Mouse (Mus musculus) hindlimb bud, embryonic 11.5 days (tissue): ENCODE data around the gene Pclaf.
A peak's percentile ranks its signal among the peaks of the same experiment; 100 is the strongest.

ENCODE experiments used
- DNase-seq: peaks from one replicate; pipeline ENCODE4 v3.0.0-alpha.2; 2012; ENCODE audit warnings: low read depth, low spot score; ENCODE audit errors: extremely low spot score

Gene Pclaf

DNA sequence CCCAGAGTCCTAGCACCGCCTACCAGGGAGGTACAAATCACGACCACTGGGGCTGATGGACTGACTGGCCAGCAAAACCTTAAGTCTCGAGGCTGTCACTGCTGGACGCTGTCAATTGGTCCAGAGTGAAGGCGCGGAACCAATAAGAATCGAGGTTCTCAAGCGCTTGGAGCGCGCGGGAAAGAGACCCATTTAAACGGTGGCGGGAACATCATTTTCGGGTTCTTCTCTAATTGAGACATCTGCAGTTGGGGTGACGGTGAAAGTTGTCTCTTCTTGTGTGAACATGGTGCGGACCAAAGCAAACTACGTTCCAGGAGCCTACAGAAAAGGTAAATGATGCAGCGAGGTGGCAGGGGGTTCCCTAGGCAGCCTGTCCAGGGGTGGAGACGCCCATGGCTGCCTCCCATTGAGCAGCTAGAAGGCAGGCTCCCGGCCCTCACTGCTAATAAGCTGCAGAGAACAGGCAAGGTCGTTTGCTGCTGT lies at the start of gene Pclaf:
Gene Pclaf, plus strand, starts transcription at position 95 of the 486 bp plus-strand sequence.
- no peak for DNase-seq

DNA sequence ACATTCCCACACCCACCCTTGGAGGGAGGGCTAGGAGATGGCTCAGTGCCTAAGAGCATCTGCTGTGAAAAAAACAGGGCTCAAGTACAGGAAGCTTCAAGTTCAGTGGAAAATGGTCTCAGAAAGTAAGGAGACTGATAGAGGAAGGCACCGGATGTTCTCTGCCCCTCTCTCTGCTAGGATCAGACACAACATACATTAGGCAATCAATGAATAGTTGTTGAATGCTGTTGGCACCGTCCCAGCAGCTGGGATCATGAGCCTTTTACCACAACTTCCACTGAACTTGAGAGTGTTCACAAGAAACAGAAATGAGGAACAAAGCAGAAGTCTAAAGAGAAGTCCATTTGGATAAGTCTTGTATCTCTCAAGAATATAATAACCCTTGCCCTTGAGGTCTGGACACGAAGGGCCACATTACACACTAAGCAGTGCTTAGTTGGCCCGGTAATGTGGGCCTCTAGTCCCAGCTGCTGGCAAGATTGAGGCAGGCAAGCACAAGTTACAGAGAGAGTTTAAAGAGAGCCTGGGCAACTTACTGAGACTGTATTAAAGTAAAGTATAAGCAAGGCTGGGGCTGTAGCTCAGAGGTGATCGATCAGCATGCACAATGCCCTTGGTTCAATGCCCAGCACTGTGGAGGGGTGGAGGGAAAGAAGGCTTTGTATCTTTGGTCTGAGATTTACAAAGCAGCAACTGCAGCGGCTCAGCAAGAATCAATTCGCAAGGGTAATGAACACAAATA lies 45.4 kb upstream of the Pclaf start:
- no peak for DNase-seq

DNA sequence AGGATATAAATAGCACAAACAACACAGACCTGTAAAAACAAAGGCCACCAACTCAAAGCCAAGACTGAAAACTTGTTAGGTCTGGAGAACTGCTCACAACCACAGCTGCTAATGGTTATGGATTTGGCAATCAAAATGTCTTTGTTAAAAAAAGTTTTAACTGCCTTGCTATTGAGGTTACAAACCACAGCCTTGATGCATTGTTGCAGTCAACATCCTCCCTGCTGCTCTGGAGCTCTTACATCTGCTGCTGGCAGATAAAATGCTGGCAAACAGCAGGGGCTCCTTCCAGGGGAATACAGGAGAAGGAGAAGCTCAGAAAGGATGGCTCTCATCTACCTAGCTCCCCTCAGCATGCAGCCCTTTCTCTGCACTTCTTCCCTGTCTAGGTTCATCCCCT lies 41.9 kb upstream of the Pclaf start:
- DNase-seq = no peak

DNA sequence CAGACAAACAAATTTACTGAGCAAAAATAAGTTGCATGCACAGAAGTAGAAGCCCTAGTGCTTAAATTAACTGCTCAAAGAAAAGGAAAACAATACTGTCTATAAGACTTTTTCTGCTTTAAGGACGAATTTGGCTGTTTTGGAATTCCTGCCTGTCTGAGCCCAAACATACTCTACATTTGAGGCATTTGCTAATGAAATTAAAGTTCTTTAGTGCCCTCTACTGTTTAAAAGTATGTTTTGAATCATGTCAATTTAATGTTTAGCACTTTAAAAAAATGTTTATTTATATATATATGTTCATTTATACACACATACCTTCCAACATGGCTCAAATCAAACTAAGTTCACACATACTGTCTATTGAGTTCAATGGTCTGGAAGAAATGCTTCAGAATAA lies 39.8 kb upstream of the Pclaf start:
- DNase-seq = no peak

DNA sequence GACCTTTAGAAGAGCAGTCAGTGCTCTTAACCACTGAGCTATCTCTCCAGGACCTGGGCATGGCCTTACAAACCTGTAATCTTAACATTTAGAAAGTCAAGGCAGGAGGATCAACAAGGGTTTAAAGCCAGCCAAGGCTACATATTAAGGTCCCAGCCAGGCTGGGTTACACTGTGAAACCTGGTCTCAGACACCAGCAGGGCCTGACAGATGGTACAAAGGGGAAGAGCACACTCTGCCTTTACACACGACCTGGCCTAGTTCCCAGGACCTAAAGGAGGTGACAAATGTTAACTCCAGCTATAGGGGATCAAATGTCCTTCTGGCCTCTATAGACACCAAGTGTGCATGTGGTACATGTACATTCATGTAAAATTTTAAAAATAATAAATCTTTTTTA lies 30.4 kb upstream of the Pclaf start:
- no peak for DNase-seq

DNA sequence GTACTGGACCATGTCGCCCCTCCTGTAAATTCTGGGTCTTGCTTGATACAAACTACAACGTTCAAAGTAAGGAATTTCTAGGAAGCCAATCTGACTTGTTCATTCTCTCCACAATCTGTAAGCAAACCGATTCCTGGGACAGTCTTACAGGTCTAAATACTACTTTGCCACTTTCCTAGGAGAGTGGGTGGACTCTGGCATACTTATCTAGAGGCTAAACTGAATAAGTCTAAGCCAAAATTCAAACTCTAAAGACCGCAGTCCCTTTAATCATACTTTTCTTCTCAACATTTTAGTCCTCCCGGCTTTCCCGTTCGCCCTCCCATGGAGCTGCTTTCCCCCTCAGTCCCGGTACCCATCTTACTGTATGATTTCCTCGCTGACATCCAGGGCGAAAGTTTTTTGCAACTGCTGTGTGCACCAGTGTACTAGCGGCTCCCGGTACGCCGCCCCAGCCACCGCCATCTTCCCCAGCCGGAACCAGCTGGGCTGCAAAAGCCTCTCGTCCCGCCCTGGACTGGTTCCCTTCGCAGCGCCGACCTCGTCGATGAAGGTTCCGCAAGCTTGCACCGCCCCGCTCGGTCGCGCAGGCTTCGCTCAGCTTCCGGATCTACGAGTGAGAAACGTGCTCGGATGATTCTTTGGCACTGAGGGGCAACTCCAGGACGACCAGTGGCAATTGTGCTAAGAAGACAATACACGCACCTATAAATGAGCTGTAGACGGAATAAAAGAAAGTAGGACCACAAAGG lies 5.3 kb upstream of the Pclaf start:
- no peak for DNase-seq

DNA sequence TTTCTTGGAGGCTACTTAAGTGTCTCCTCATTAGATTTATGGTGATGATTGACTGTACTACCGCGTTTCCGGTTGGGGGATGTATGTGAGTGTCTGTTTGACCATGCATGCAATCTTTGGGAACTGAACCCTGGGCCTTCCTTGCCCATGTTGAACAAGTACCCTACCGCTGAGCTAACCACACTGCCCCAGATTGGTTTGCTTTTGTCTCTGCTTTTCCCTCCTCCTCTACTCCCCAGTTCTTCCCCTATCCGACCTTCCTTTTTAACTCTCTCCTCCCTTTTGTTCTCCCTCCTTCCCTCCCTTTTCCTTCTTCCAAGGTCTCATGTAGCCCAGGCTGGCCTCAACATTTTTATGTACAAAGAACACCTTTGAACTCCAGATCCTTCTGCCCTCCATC lies 1.1 kb downstream of the Pclaf start:
- DNase-seq = no peak

DNA sequence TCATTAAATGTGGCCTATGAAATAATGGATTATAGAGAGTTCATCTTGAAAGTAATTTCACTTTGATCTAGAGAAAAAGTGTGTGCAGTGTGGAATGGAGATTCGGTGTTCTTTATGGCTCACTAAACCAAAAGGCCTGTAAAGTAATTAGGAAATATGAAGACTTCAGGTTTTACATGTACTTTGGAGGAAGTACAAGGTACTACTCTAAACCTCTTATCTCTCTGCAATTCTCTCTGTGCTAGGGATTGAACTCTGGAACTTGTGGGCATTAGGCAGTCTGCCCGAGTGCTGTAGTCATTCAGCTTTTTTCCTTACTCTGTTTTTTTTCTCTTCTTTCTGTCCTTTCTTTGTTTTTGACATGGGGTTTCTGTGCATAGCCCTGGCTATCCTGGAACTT lies 6.9 kb downstream of the Pclaf start:
- DNase-seq = no peak

DNA sequence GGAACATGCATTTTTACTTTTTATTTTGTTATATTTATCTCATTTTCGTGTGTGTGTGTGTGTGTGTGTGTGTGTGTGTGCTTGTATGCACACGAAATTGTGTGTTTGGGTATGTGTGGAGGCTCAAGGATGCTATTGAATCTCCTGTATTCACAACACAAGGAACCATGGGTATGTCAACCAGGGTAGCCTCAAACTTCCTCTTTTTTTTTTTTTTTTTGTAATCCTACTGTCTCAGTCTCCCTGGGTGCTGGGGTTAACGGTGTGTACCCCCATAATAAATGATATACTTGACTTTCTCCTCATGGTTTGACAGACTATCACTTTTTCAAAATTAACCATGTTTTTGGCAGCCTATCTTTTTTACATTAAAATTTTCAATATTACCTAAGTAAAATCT lies 12.8 kb downstream of the Pclaf start:
- DNase-seq = no peak

DNA sequence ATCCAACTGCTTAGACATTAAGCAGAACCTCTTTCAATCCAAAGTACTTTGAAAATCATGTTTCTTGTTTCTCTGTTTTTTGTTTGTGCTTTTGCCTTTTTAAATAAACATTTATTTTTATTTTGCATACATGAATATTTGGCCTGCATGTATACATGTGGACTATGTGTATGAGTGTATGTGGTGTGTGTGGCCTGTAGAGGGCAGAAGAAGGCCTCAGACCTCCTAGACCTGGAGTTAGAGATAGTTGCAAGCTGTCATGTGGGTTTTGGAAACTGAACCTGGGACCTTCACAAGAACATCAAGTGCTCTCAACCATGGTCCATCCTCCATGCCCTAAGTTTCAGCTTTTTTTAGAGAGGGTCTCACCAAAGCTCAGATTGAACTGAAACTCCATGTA lies 13.4 kb downstream of the Pclaf start:
- no peak for DNase-seq

DNA sequence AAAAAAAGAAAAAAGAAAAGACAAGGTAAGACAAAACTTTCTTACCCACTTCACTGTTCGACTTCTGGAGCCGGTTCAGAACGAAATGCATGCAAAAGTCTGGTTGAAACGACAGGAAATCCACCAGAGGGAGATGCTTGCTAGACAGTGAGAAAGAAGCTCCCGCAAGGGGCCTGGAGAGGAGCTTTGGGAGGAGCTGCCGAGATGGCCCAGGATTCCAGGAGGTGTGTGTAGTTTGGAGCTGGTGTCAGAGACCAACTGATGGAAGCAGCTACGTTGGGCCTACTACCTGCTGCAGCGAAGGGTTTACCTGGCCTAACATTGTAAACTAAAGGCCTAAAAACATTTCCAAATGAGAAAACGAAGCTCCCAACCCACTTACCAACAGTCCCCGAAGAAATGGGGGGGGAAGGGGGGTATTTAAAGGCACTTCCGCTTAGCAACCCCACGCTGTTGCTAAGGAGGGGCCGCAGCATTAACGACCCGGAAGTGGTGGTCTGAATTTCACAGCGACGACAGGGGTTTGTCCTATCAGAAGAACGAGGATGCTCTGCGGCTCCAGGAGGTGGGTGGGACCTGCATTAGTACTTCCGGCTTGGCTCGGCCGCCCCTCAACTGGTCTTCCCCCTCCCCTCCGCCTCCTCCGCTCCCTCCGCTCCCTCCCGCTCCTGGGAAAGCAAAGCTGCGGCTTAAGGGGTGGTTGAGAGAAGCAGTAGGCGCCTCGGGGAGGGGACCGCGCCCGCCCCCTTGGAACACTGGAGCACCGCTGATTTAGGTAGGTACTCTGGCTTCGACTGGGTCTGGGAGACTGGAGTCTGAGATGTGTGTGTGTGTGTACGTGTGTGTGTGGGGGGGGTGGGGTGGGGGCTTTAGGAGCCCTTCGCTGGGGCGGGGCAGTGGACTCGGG lies 18.6 kb downstream of the Pclaf start, which contains the start of the genes Trip4 and Csnk1g1:
Gene Trip4, minus strand, starts transcription at position 401 of the 907 bp plus-strand sequence.
Gene Csnk1g1, plus strand, starts transcription at position 531 of the 907 bp plus-strand sequence.
- peak; percentile 90 for DNase-seq

DNA sequence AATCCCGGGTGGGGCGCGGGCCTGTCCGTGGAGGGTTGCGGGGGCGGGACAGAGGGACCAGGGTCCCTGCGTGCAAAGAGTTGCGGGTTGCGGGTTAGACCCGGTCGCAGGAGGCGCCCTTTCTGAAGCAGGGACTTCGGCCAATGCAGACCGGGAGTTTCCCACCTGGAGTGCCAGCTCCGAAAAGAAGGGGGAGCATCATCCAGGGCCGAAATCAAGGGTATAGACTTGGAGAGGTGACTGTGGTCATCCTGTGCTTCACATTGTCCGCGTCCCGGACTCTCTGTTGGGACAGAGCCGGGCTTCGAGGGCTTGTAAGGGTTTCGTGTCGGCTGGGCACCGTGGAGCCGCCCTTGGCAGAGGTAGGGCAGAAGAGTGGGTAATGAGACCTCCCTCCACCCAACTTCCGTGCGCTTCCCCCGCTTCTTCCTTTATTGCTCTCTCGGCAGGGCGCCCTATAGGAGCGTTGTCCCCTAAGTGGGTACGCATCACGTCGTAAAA lies 19.3 kb downstream of the Pclaf start:
- no peak for DNase-seq

DNA sequence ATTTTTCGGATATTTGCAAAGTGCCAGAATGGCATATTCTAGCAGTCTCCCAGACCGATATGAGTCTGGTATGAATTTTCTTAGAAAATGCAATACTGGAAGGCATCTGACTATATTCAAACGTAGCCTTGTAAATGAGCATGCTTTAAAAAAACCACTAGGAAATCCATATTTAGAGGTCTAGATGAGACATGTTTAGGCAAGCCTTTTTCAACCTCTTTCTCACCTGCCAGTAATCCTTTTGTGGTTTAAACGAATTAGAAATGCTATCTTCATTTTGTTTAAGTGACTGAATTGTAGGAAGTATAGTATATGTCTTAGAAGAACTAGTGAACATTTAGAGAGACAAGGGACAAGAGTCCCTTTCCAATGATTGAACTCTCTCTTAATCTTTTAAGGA lies 19.8 kb downstream of the Pclaf start:
- no peak for DNase-seq

DNA sequence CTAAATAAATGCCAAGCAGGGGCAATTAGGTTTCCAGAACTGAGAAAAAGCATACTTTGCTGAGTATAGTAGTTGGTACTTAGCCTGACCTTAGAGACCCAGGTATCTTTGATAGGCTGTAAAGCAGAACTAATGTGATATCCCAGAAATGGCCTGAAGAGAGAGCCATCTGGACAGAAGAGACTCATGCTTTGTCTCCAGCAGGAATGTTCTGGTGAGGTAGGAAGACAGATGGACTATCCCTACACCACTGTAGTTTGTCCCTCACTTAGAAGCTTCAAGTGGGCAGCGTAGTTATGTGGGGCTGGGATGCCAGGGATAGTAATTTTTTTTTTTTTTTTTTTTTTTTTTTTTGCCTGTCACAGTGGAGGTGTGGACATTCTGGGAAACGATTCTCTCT lies 23.9 kb downstream of the Pclaf start:
- DNase-seq = no peak

DNA sequence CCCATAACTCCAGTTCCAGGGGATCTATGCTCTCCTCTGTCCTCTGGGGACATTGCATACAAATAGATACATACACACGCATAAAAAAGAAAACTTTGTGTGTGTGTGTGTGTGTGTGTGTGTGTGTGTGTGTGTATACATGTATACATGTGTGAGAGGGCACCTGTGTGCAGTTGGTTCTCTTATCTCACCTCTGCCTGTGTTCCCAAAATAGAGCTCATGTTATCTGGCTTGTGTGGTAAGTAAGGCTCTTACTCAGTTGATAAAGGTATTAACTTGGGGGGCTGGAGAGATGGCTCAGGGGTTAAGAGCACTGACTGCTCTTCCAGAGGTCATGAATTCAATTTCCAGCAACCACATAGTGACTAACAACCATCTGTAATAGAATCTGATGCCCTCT lies 27.0 kb downstream of the Pclaf start:
- DNase-seq = no peak

DNA sequence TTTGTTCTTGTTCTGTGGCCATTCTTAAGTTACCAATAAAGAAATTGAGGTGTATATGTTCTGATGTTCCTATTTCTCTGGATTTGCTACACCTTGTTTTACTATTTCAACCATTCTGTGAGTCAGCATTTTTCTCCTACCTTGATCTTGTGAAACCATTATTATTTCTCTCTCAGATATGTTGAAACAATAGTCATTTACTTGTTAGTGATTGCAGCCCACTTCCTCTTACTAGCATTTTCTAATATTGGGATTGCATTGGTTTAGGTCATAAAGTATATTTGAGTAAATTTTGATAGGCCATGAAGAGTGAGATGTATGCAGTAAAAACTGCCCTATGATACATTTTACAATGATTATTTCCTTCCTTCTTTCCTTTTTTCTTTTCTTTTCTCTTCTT lies 38.4 kb downstream of the Pclaf start:
- no peak for DNase-seq

DNA sequence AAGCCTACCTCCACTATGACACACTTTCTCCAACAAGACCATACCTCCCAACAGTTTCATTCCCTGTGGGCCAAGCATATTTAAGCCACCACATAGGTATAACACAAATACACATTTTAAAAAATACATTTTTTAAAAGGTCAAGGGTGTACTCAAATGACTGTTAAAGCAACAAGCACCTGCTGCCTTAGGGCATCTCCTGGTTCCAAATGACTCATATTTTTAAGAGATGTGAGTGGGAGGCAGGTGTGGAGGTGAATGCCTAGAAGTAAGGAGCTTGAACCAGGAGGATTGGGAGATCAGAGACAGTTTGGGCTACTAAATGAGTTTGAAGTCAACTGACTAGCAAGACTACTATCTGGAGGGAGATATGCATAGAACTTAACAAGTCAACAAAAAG lies 39.8 kb downstream of the Pclaf start:
- DNase-seq = no peak

DNA sequence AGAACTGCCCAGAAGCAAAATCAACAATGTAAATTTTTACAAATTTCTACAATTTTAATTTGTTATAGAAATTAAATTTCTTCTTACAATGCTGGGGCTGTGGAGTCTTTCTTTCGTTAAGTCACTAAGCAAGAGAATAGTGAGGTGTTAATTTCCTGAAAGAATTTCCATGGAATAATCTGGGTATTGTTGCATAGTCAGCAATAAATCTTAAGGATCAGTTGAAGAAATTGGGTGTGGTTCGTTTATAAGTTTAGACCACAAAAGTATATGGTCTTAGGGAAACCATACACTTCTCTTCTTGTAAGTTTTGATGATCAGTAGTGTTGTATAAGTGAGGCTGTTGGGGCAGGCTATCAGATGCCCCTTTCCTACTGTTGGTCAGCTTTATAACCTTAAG lies 47.5 kb downstream of the Pclaf start:
- DNase-seq = no peak

DNA sequence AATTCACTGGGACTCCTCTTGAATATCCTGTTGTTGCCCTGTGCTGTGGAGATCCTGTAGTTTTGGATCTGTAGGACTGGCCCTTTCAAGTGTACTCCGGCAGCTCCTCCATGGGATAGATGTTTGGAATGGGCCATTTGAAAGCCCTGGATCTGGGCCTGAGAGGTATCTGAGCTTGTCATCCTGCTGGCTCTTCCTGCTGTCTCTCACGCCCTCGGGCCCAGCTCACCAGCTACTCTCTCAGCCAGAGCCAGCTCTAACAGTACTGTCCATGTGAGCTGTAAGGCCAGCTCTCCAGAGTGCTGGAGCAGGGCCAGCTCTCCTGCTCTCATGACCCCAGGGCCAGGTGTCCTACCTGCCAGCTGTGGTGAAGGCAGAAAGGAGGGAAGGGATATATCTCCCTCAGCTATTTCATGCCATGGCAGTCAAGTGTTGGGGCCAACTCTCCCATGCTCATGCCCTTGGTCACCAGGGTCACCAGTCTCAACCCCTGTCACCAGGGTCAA lies 61.1 kb downstream of the Pclaf start:
- DNase-seq = no peak
